Mouse (Mus musculus): Measurements from ENCODE around the gene Galm. TPM values are rescaled to one million over a fixed set of nuclear protein-coding genes. Genes with fewer than 3 reads are reported as not detected.

Gene Galm
- polyA plus RNA-seq, 1 experiment from 2014 or later = 2.0 TPM

GRCm38 (mm10) chr17:80167436-80167835 lies 40.2 kb downstream of the Galm start:
- Histone ChIP-seq H3K4me3 (ENCODE audit: low read depth, low read length) (no peak overlapping the region), H3K9me3 (replicated peaks; ENCODE audit: control insufficient read depth, low read length, poor library complexity, severe bottlenecking) (no peaks in the 10 kb centered on the region), H3K27me3 (ENCODE audit: control insufficient read depth, insufficient read depth, low read depth, low read length) (no peaks in the 10 kb centered on the region), H3K27ac (ENCODE audit: low read length) (no peak overlapping the region), H3K4me2 (ENCODE audit: low read length) (no peak overlapping the region), H3K9ac (ENCODE audit: low read depth, low read length) (no peak overlapping the region), H3K36me3 (ENCODE audit: control insufficient read depth, insufficient read depth, low read length) (no peaks in the 10 kb centered on the region), H3K4me1 (ENCODE audit: control insufficient read depth, insufficient read depth, low read length) (peaks cover 18% of the 10 kb centered on the region)
- no peak for ATAC-seq
- 67% methylated on average over 4 of the region's 4 CpGs for whole genome bisulfite sequencing

- Histone ChIP-seq H3K4me3 (ENCODE audit: low read depth, low read length) (no peak overlapping the region), H3K27me3 (ENCODE audit: control insufficient read depth, insufficient read depth, low read depth, low read length) (no peaks in the 10 kb centered on the region), H3K27ac (ENCODE audit: low read length) (peak overlapping the region; percentile 90), H3K9me3 (replicated peaks; ENCODE audit: control insufficient read depth, low read length, poor library complexity, severe bottlenecking) (no peaks in the 10 kb centered on the region), H3K9ac (ENCODE audit: low read depth, low read length) (no peak overlapping the region; the same call in 1 of the 2 replicates), H3K4me1 (ENCODE audit: control insufficient read depth, insufficient read depth, low read length) (peaks cover 18% of the 10 kb centered on the region), H3K4me2 (ENCODE audit: low read length) (peak overlapping the region; percentile 55), H3K36me3 (ENCODE audit: control insufficient read depth, insufficient read depth, low read length) (no peaks in the 10 kb centered on the region)
- 56% methylated on average over 7 of the region's 7 CpGs for WGBS
- peak; percentile 56 for ATAC-seq
These were observed 40.6 kb downstream of the Galm start for GRCm38 (mm10) chr17:80167851-80168251.

GRCm38 (mm10) chr17:80168425-80169182 lies 41.3 kb downstream of the Galm start:
- peak overlapping the region; percentile 19 for H3K4me3 ChIP-seq (ENCODE audit: low read depth, low read length)
- peak overlapping the region; percentile 55 for H3K4me2 ChIP-seq (ENCODE audit: low read length)
- no peaks in the 10 kb centered on the region for H3K27me3 ChIP-seq (ENCODE audit: control insufficient read depth, insufficient read depth, low read depth, low read length)
- peak; percentile 91 for ATAC-seq
- peak overlapping the region; percentile 90 for H3K27ac ChIP-seq (ENCODE audit: low read length)
- peaks cover 18% of the 10 kb centered on the region for H3K4me1 ChIP-seq (ENCODE audit: control insufficient read depth, insufficient read depth, low read length)
- H3K36me3 ChIP-seq (ENCODE audit: control insufficient read depth, insufficient read depth, low read length) = no peaks in the 10 kb centered on the region
- H3K9me3 ChIP-seq (replicated peaks; ENCODE audit: control insufficient read depth, low read length, poor library complexity, severe bottlenecking) = no peaks in the 10 kb centered on the region
- WGBS = 19% methylated on average over 16 of the region's 16 CpGs
- H3K9ac ChIP-seq (ENCODE audit: low read depth, low read length) = peak overlapping the region; percentile 48

- Histone ChIP-seq H3K9me3 (replicated peaks; ENCODE audit: control insufficient read depth, low read length, poor library complexity, severe bottlenecking) (no peaks in the 10 kb centered on the region), H3K9ac (ENCODE audit: low read depth, low read length) (no peak overlapping the region), H3K27ac (ENCODE audit: low read length) (no peak overlapping the region), H3K4me2 (ENCODE audit: low read length) (no peak overlapping the region), H3K27me3 (ENCODE audit: control insufficient read depth, insufficient read depth, low read depth, low read length) (no peaks in the 10 kb centered on the region), H3K4me3 (ENCODE audit: low read depth, low read length) (no peak overlapping the region), H3K4me1 (ENCODE audit: control insufficient read depth, insufficient read depth, low read length) (peaks cover 18% of the 10 kb centered on the region), H3K36me3 (ENCODE audit: control insufficient read depth, insufficient read depth, low read length) (no peaks in the 10 kb centered on the region)
- 92% methylated on average over 6 of the region's 6 CpGs for WGBS
- no peak for ATAC-seq
These were observed 42.5 kb downstream of the Galm start for GRCm38 (mm10) chr17:80169792-80170191.

GRCm38 (mm10) chr17:80170951-80171350 lies 43.7 kb downstream of the Galm start:
- no peak overlapping the region for H3K4me2 ChIP-seq (ENCODE audit: low read length)
- no peak overlapping the region for H3K4me3 ChIP-seq (ENCODE audit: low read depth, low read length)
- no peak overlapping the region for H3K9ac ChIP-seq (ENCODE audit: low read depth, low read length)
- H3K27me3 ChIP-seq (ENCODE audit: control insufficient read depth, insufficient read depth, low read depth, low read length) = no peaks in the 10 kb centered on the region
- H3K9me3 ChIP-seq (replicated peaks; ENCODE audit: control insufficient read depth, low read length, poor library complexity, severe bottlenecking) = no peaks in the 10 kb centered on the region
- 96% methylated on average over 7 of the region's 7 CpGs for WGBS
- ATAC-seq = no peak
- peaks cover 18% of the 10 kb centered on the region for H3K4me1 ChIP-seq (ENCODE audit: control insufficient read depth, insufficient read depth, low read length)
- no peak overlapping the region for H3K27ac ChIP-seq (ENCODE audit: low read length)
- no peaks in the 10 kb centered on the region for H3K36me3 ChIP-seq (ENCODE audit: control insufficient read depth, insufficient read depth, low read length)

GRCm38 (mm10) chr17:80171948-80172347 lies 44.7 kb downstream of the Galm start:
- Histone ChIP-seq H3K4me2 (ENCODE audit: low read length) (no peak overlapping the region), H3K36me3 (ENCODE audit: control insufficient read depth, insufficient read depth, low read length) (no peaks in the 10 kb centered on the region), H3K9me3 (replicated peaks; ENCODE audit: control insufficient read depth, low read length, poor library complexity, severe bottlenecking) (no peaks in the 10 kb centered on the region), H3K4me1 (ENCODE audit: control insufficient read depth, insufficient read depth, low read length) (peaks cover 18% of the 10 kb centered on the region), H3K27me3 (ENCODE audit: control insufficient read depth, insufficient read depth, low read depth, low read length) (no peaks in the 10 kb centered on the region), H3K27ac (ENCODE audit: low read length) (no peak overlapping the region), H3K4me3 (ENCODE audit: low read depth, low read length) (no peak overlapping the region), H3K9ac (ENCODE audit: low read depth, low read length) (no peak overlapping the region)
- no peak for ATAC-seq
- WGBS = 85% methylated on average over 4 of the region's 4 CpGs

- no peaks in the 10 kb centered on the region for H3K27me3 ChIP-seq (ENCODE audit: control insufficient read depth, insufficient read depth, low read depth, low read length)
- no peak overlapping the region for H3K27ac ChIP-seq (ENCODE audit: low read length)
- WGBS = 93% methylated on average over 5 of the region's 5 CpGs
- H3K4me1 ChIP-seq (ENCODE audit: control insufficient read depth, insufficient read depth, low read length) = peaks cover 17% of the 10 kb centered on the region
- H3K36me3 ChIP-seq (ENCODE audit: control insufficient read depth, insufficient read depth, low read length) = no peaks in the 10 kb centered on the region
- no peaks in the 10 kb centered on the region for H3K9me3 ChIP-seq (replicated peaks; ENCODE audit: control insufficient read depth, low read length, poor library complexity, severe bottlenecking)
- H3K4me2 ChIP-seq (ENCODE audit: low read length) = no peak overlapping the region
- no peak overlapping the region for H3K9ac ChIP-seq (ENCODE audit: low read depth, low read length)
- no peak for ATAC-seq
- H3K4me3 ChIP-seq (ENCODE audit: low read depth, low read length) = no peak overlapping the region
These were observed 45.5 kb downstream of the Galm start for GRCm38 (mm10) chr17:80172761-80173160.

GRCm38 (mm10) chr17:80173708-80174107 lies 46.4 kb downstream of the Galm start:
- WGBS = 94% methylated on average over 2 of the region's 2 CpGs
- no peak overlapping the region for H3K27ac ChIP-seq (ENCODE audit: low read length)
- no peak for ATAC-seq
- peaks cover 8% of the 10 kb centered on the region; the same call in 1 of the 2 replicates for H3K4me1 ChIP-seq (ENCODE audit: control insufficient read depth, insufficient read depth, low read length)
- H3K27me3 ChIP-seq (ENCODE audit: control insufficient read depth, insufficient read depth, low read depth, low read length) = no peaks in the 10 kb centered on the region
- no peaks in the 10 kb centered on the region for H3K9me3 ChIP-seq (replicated peaks; ENCODE audit: control insufficient read depth, low read length, poor library complexity, severe bottlenecking)
- H3K4me3 ChIP-seq (ENCODE audit: low read depth, low read length) = no peak overlapping the region
- H3K4me2 ChIP-seq (ENCODE audit: low read length) = no peak overlapping the region
- H3K36me3 ChIP-seq (ENCODE audit: control insufficient read depth, insufficient read depth, low read length) = no peaks in the 10 kb centered on the region
- H3K9ac ChIP-seq (ENCODE audit: low read depth, low read length) = no peak overlapping the region

- WGBS = 94% methylated on average over 3 of the region's 3 CpGs
- Histone ChIP-seq H3K4me3 (ENCODE audit: low read depth, low read length) (no peak overlapping the region), H3K4me1 (ENCODE audit: control insufficient read depth, insufficient read depth, low read length) (peaks cover 3% of the 10 kb centered on the region; the same call in 1 of the 2 replicates)
These were observed 46.9 kb downstream of the Galm start for GRCm38 (mm10) chr17:80174146-80174545.

More at GRCm38 (mm10) chr17:80174146-80174545, 46.9 kb downstream of the Galm start:
- H3K9ac ChIP-seq (ENCODE audit: low read depth, low read length) = no peak overlapping the region
- H3K36me3 ChIP-seq (ENCODE audit: control insufficient read depth, insufficient read depth, low read length) = no peaks in the 10 kb centered on the region
- H3K27me3 ChIP-seq (ENCODE audit: control insufficient read depth, insufficient read depth, low read depth, low read length) = no peaks in the 10 kb centered on the region
- no peak for ATAC-seq
- H3K9me3 ChIP-seq (replicated peaks; ENCODE audit: control insufficient read depth, low read length, poor library complexity, severe bottlenecking) = no peaks in the 10 kb centered on the region
- H3K27ac ChIP-seq (ENCODE audit: low read length) = no peak overlapping the region
- no peak overlapping the region for H3K4me2 ChIP-seq (ENCODE audit: low read length)

All from midbrain, embryonic 16.5 days (tissue).